Mouse (Mus musculus): Measurements from ENCODE around the gene Pelp1. TPM values are rescaled to one million over a fixed set of nuclear protein-coding genes. Genes with fewer than 3 reads are reported as not detected.

The Pelp1 gene
- 29.8 and 36.2 TPM in 2 replicates for polyA plus RNA-seq (2014; fragmentation: Nextera tagmentation; extraction: Ambion mirVana)

GRCm38 (mm10) chr11:70409594-70410296 is at the start of gene Pelp1:
TSS of gene Pelp1 (minus strand) at chr11:70410031.
- H3K9me3 ChIP-seq (ENCODE audit: control insufficient read depth, low read length) = no peaks in the 10 kb centered on the region
- peak within 1 kb of the TSS; percentile 100 for H3K4me3 ChIP-seq (ENCODE audit: low read depth, low read length)
- peaks cover 6% of the 10 kb centered on the region; the same call in 1 of the 2 replicates for H3K4me1 ChIP-seq (ENCODE audit: control insufficient read depth, insufficient read depth, low read length)
- H3K27ac ChIP-seq (replicated peaks; ENCODE audit: low read depth, low read length) = peak within 1 kb of the TSS; percentile 68
- WGBS = under 1% methylated on average over 50 of the region's 59 CpGs
- H3K27me3 ChIP-seq (replicated peaks; ENCODE audit: control insufficient read depth, insufficient read depth, low read length) = no peaks in the 10 kb centered on the region
- peak within 1 kb of the TSS; percentile 74 for H3K4me2 ChIP-seq (ENCODE audit: low read depth, low read length)
- H3K36me3 ChIP-seq (ENCODE audit: control insufficient read depth, insufficient read depth, low read length) = 0 out of 2 replicates have a peak, but pooled peaks cover 17% of the 10 kb centered on the region
- ATAC-seq (ENCODE audit: low read depth) (peak; percentile 99), DNase-seq (ENCODE audit: low spot score) (peak; percentile 98)
- peak within 1 kb of the TSS; percentile 99 for H3K9ac ChIP-seq (ENCODE audit: low read depth, low read length)

DNA sequence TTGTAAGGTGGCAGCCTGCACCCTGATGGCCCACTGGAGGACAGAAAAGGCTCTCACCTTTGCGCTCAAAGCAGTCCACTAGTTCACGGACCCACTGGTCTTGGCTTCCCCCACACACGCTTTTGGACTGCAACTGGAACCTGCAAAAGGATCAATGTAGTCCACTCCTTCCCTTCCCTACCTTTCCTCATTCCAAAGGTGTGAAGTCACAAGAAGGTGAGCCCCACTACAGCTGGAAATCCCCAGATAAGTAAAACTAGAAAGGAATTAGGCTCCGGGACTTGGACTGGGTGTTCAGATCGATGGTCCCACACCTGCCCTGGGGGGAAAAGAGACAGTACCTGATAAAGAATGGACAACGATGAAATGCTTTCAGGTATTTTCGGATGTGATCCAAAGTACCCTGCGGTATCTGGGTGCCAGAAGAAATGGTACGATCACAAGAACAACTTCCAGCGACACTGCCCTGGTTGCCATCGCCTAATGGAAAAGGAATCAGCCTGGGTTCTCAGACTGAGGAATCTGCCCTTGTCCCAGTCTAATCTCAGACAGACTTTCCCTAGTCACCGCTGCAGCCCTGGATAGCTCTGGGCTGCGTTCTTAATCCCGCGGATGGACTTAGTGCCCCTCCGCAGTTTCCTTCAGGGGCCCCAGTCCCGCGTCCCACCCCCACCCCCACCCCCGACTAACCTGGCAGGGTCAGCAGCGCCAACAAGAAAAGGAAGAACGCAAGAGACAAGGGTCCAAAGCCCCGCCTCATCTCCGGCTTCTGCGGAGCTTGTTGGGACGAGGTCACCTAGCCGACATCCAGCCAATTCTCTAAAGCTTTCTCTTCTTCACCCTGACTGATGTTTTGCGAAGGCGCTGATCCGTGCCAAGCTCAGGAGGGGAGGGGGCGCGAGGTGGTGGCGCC is 49.1 kb upstream of the Pelp1 start, which contains the start of gene Zmynd15:
Gene Zmynd15 (plus strand): TSS at position 746 of the 913 bp plus-strand sequence.
- 19% methylated on average over 29 of the region's 32 CpGs for WGBS
- Histone ChIP-seq H3K4me2 (ENCODE audit: low read depth, low read length) (peak within 1 kb of the TSS; percentile 95), H3K27ac (replicated peaks; ENCODE audit: low read depth, low read length) (no peak within 1 kb of the TSS), H3K4me3 (ENCODE audit: low read depth, low read length) (peak within 1 kb of the TSS; percentile 57), H3K27me3 (replicated peaks; ENCODE audit: control insufficient read depth, insufficient read depth, low read length) (peaks cover 25% of the 10 kb centered on the region), H3K36me3 (ENCODE audit: control insufficient read depth, insufficient read depth, low read length) (no peaks in the 10 kb centered on the region), H3K9me3 (ENCODE audit: control insufficient read depth, low read length) (0 out of 2 replicates have a peak, but pooled peaks cover 3% of the 10 kb centered on the region), H3K4me1 (ENCODE audit: control insufficient read depth, insufficient read depth, low read length) (no peaks in the 10 kb centered on the region), H3K9ac (ENCODE audit: low read depth, low read length) (peak within 1 kb of the TSS; percentile 65)
- DNase-seq (ENCODE audit: low spot score) (no peak), ATAC-seq (ENCODE audit: low read depth) (no peak)

DNA sequence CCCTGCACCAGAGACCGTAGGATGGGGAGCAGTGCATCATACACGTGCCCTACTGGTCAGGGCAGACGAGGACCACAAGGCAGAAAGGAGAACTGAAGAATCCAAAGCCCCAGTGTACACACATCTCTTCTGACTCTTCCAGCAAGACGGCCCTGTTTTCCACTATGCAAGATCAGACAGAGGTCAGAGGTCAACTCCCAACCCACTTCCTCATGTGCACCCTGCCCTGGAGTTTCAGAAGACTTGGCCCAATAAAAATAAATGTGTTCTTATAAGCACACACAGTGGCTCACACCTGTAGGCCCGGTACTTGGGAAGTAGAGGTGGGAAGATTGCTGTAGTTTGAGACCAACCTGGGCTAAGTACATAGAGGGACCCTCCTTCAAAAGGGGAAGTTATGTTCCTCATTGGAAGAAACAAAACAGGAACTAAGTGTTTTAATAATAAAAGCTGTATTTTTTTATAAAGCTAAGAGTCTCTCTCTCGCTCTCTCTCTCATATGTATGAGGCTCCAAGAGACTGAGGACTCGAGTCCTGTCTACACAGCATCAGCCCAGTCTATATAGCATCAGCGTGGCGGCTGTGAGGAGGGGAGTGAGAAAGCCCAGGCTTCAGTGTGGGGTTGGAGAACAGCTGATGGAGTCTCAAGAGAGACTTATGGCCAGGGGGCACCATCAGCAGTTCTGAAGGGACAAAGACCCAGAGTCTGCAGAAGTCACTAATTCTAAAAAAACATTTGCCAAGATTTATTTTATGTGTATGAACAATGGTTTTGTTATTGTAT is 43.6 kb upstream of the Pelp1 start:
- 86% methylated on average over 9 of the region's 9 CpGs for WGBS
- peaks cover 12% of the 10 kb centered on the region; the same call in 1 of the 2 replicates for H3K4me1 ChIP-seq (ENCODE audit: control insufficient read depth, insufficient read depth, low read length)
- ATAC-seq (ENCODE audit: low read depth) (no peak), DNase-seq (ENCODE audit: low spot score) (no peak)
- H3K27me3 ChIP-seq (replicated peaks; ENCODE audit: control insufficient read depth, insufficient read depth, low read length) = peaks cover 1% of the 10 kb centered on the region
- no peaks in the 10 kb centered on the region for H3K9me3 ChIP-seq (ENCODE audit: control insufficient read depth, low read length)
- H3K36me3 ChIP-seq (ENCODE audit: control insufficient read depth, insufficient read depth, low read length) = 0 out of 2 replicates have a peak, but pooled peaks cover 9% of the 10 kb centered on the region
- H3K27ac ChIP-seq (replicated peaks; ENCODE audit: low read depth, low read length) = no peak overlapping the region
- H3K4me2 ChIP-seq (ENCODE audit: low read depth, low read length) = peak overlapping the region; percentile 63; the same call in 1 of the 2 replicates
- no peak overlapping the region for H3K9ac ChIP-seq (ENCODE audit: low read depth, low read length)
- H3K4me3 ChIP-seq (ENCODE audit: low read depth, low read length) = no peak overlapping the region

- peak; percentile 98 for ATAC-seq (ENCODE audit: low read depth)
- under 1% methylated on average over 42 of the region's 46 CpGs for WGBS
Observed at GRCm38 (mm10) chr11:70451797-70452498, 42.1 kb upstream of the Pelp1 start, which contains the start of gene Med11. TSS of gene Med11 (plus strand) at chr11:70451919.

GRCm38 (mm10) chr11:70450926-70451325 is 41.1 kb upstream of the Pelp1 start:
- Histone ChIP-seq H3K4me2 (ENCODE audit: low read depth, low read length) (peak overlapping the region; percentile 63; the same call in 1 of the 2 replicates), H3K9me3 (ENCODE audit: control insufficient read depth, low read length) (no peaks in the 10 kb centered on the region), H3K27me3 (replicated peaks; ENCODE audit: control insufficient read depth, insufficient read depth, low read length) (no peaks in the 10 kb centered on the region), H3K27ac (replicated peaks; ENCODE audit: low read depth, low read length) (no peak overlapping the region), H3K9ac (ENCODE audit: low read depth, low read length) (no peak overlapping the region), H3K4me1 (ENCODE audit: control insufficient read depth, insufficient read depth, low read length) (peaks cover 12% of the 10 kb centered on the region; the same call in 1 of the 2 replicates), H3K36me3 (ENCODE audit: control insufficient read depth, insufficient read depth, low read length) (0 out of 2 replicates have a peak, but pooled peaks cover 9% of the 10 kb centered on the region), H3K4me3 (ENCODE audit: low read depth, low read length) (no peak overlapping the region)
- WGBS = 88% methylated on average over 2 of the region's 2 CpGs
- ATAC-seq (ENCODE audit: low read depth) = no peak
- no peak for DNase-seq (ENCODE audit: low spot score)

More at GRCm38 (mm10) chr11:70451797-70452498, 42.1 kb upstream of the Pelp1 start, which contains the start of gene Med11:
- Histone ChIP-seq H3K27me3 (replicated peaks; ENCODE audit: control insufficient read depth, insufficient read depth, low read length) (no peaks in the 10 kb centered on the region), H3K9ac (ENCODE audit: low read depth, low read length) (peak within 1 kb of the TSS; percentile 83), H3K27ac (replicated peaks; ENCODE audit: low read depth, low read length) (peak within 1 kb of the TSS; percentile 95), H3K4me3 (ENCODE audit: low read depth, low read length) (peak within 1 kb of the TSS; percentile 66), H3K36me3 (ENCODE audit: control insufficient read depth, insufficient read depth, low read length) (0 out of 2 replicates have a peak, but pooled peaks cover 9% of the 10 kb centered on the region), H3K4me1 (ENCODE audit: control insufficient read depth, insufficient read depth, low read length) (peaks cover 12% of the 10 kb centered on the region; the same call in 1 of the 2 replicates), H3K4me2 (ENCODE audit: low read depth, low read length) (peak within 1 kb of the TSS; percentile 63), H3K9me3 (ENCODE audit: control insufficient read depth, low read length) (no peaks in the 10 kb centered on the region)
- peak; percentile 99 for DNase-seq (ENCODE audit: low spot score)

- no peak overlapping the region for H3K4me3 ChIP-seq (ENCODE audit: low read depth, low read length)
- H3K9ac ChIP-seq (ENCODE audit: low read depth, low read length) = no peak overlapping the region
- no peaks in the 10 kb centered on the region for H3K27me3 ChIP-seq (replicated peaks; ENCODE audit: control insufficient read depth, insufficient read depth, low read length)
- ATAC-seq (ENCODE audit: low read depth) (no peak), DNase-seq (ENCODE audit: low spot score) (no peak)
- no peak overlapping the region for H3K4me2 ChIP-seq (ENCODE audit: low read depth, low read length)
- H3K27ac ChIP-seq (replicated peaks; ENCODE audit: low read depth, low read length) = no peak overlapping the region
- 80% methylated on average over 1 of the region's 1 CpGs for WGBS
- no peaks in the 10 kb centered on the region for H3K36me3 ChIP-seq (ENCODE audit: control insufficient read depth, insufficient read depth, low read length)
- no peaks in the 10 kb centered on the region for H3K9me3 ChIP-seq (ENCODE audit: control insufficient read depth, low read length)
- H3K4me1 ChIP-seq (ENCODE audit: control insufficient read depth, insufficient read depth, low read length) = 0 out of 2 replicates have a peak, but pooled peaks cover 3% of the 10 kb centered on the region
Observed at GRCm38 (mm10) chr11:70447373-70447772, 37.5 kb upstream of the Pelp1 start.

- no peak for DNase-seq (ENCODE audit: low spot score)
- Histone ChIP-seq H3K27me3 (replicated peaks; ENCODE audit: control insufficient read depth, insufficient read depth, low read length) (no peaks in the 10 kb centered on the region), H3K9ac (ENCODE audit: low read depth, low read length) (no peak overlapping the region), H3K9me3 (ENCODE audit: control insufficient read depth, low read length) (no peaks in the 10 kb centered on the region), H3K4me3 (ENCODE audit: low read depth, low read length) (no peak overlapping the region), H3K4me2 (ENCODE audit: low read depth, low read length) (no peak overlapping the region), H3K27ac (replicated peaks; ENCODE audit: low read depth, low read length) (no peak overlapping the region), H3K4me1 (ENCODE audit: control insufficient read depth, insufficient read depth, low read length) (0 out of 2 replicates have a peak, but pooled peaks cover 3% of the 10 kb centered on the region), H3K36me3 (ENCODE audit: control insufficient read depth, insufficient read depth, low read length) (no peaks in the 10 kb centered on the region)
- ATAC-seq (ENCODE audit: low read depth) = no peak
- 49% methylated on average over 3 of the region's 3 CpGs for WGBS
Observed at GRCm38 (mm10) chr11:70446756-70447155, 36.9 kb upstream of the Pelp1 start.
